Mouse (Mus musculus): ENCODE data around the gene Chst12.

Chst12 gene

GRCm38 (mm10) chr5:140517159-140517920, 12.0 kb downstream of the Chst12 start:
- DNase-seq (ENCODE audit: low spot score in 2 of 2): no peak

GRCm38 (mm10) chr5:140517921-140518230, 12.5 kb downstream of the Chst12 start:
- no peak for DNase-seq (ENCODE audit: low spot score in 2 of 2)

GRCm38 (mm10) chr5:140521196-140521595, 15.8 kb downstream of the Chst12 start:
- DNase-seq (ENCODE audit: low spot score in 2 of 2): no peak

- DNase-seq (ENCODE audit: low spot score in 2 of 2): no peak
These were observed 21.4 kb downstream of the Chst12 start for GRCm38 (mm10) chr5:140526754-140527153.

GRCm38 (mm10) chr5:140538111-140538683, 32.8 kb downstream of the Chst12 start:
- no peak for DNase-seq (ENCODE audit: low spot score in 2 of 2)

- DNase-seq (ENCODE audit: low spot score in 2 of 2): peak; percentile 61 to 73
These were observed 34.8 kb downstream of the Chst12 start for GRCm38 (mm10) chr5:140540106-140540505.

GRCm38 (mm10) chr5:140542811-140543575, 37.6 kb downstream of the Chst12 start:
- no peak for DNase-seq (ENCODE audit: low spot score in 2 of 2)

- DNase-seq (ENCODE audit: low spot score in 2 of 2): no peak
These were observed 40.3 kb downstream of the Chst12 start for GRCm38 (mm10) chr5:140545651-140546050.

GRCm38 (mm10) chr5:140546332-140546731, 41.0 kb downstream of the Chst12 start:
- no peak for DNase-seq (ENCODE audit: low spot score in 2 of 2)

- DNase-seq (ENCODE audit: low spot score in 2 of 2): peak in 1 of 2 experiments; percentile 27
These were observed 44.1 kb downstream of the Chst12 start for GRCm38 (mm10) chr5:140549306-140550047.

GRCm38 (mm10) chr5:140553719-140554118, 48.4 kb downstream of the Chst12 start:
- DNase-seq (ENCODE audit: low spot score in 2 of 2): no peak

GRCm38 (mm10) chr5:140556859-140557258, 51.5 kb downstream of the Chst12 start:
- DNase-seq (ENCODE audit: low spot score in 2 of 2): no peak

GRCm38 (mm10) chr5:140562601-140563000, 57.3 kb downstream of the Chst12 start:
- DNase-seq (ENCODE audit: low spot score in 2 of 2): no peak

GRCm38 (mm10) chr5:140564896-140565295, 59.5 kb downstream of the Chst12 start, which contains the start of gene Grifin:
Gene Grifin, minus strand, starts transcription at chr5:140565071.
- no peak for DNase-seq (ENCODE audit: low spot score in 2 of 2)

- peak; percentile 75 to 81 for DNase-seq (ENCODE audit: low spot score in 2 of 2)
These were observed 60.1 kb downstream of the Chst12 start for GRCm38 (mm10) chr5:140565451-140565850.

- peak in 1 of 2 experiments; percentile 41 for DNase-seq (ENCODE audit: low spot score in 2 of 2)
These were observed 60.5 kb downstream of the Chst12 start for GRCm38 (mm10) chr5:140565856-140566255.

- DNase-seq (ENCODE audit: low spot score in 2 of 2): no peak
These were observed 60.9 kb downstream of the Chst12 start for GRCm38 (mm10) chr5:140566271-140566670.

- DNase-seq (ENCODE audit: low spot score in 2 of 2): peak; percentile 69 to 73
These were observed 62.0 kb downstream of the Chst12 start for GRCm38 (mm10) chr5:140567321-140567720.

- DNase-seq (ENCODE audit: low spot score in 2 of 2): no peak
These were observed 62.4 kb downstream of the Chst12 start for GRCm38 (mm10) chr5:140567751-140568150.

- peak; percentile 69 to 72 for DNase-seq (ENCODE audit: low spot score in 2 of 2)
These were observed 63.1 kb downstream of the Chst12 start for GRCm38 (mm10) chr5:140568321-140568970.

- DNase-seq (ENCODE audit: low spot score in 2 of 2): no peak
These were observed 63.8 kb downstream of the Chst12 start for GRCm38 (mm10) chr5:140569032-140569595.

Measured in heart, adult 9 months (tissue).